7 mouse cellular contexts compared by ENCODE assay signal in genomic region chr6:30307691-30308090, GRCm38 (mm10). TPM values are rescaled to one million over a fixed set of nuclear protein-coding genes. Genes with fewer than 3 reads are reported as not detected.
DNase-seq lines count a peak whose midpoint lies in the region; ATAC-seq and TF ChIP-seq lines count a peak whose summit lies in the region.

No protein-coding gene starts in this region.

- peak overlapping the region; percentile 60 for H3K27ac ChIP-seq in bone marrow, adult 2 months (ENCODE audit: control insufficient read depth, insufficient read depth, low read depth, low read length, poor library complexity)

- peaks cover 3% of the 10 kb centered on the region; the same call in 1 of the 2 replicates for H3K4me1 ChIP-seq in bone marrow, adult 2 months (ENCODE audit: control insufficient read depth, insufficient read depth, low read length)

- no peak for TF ChIP-seq POLR2A in bone marrow, adult 2 months (IDR thresholded peaks at IDR 0.05; ENCODE audit: borderline replicate concordance, control insufficient read depth, low read depth, low read length)

- WGBS in bone marrow, adult 2 months = 30% methylated on average over 9 of the region's 9 CpGs

- intact Hi-C loops in heart, postnatal 14 days (cut with DNase I) = no loop called here
- intact Hi-C loops in left cerebral cortex, postnatal 25 days (cut with DNase I) = no loop called here

- DNase-seq in MN1 (ENCODE audit: low spot score) = peak; percentile 28
- DNase-seq in heart, postnatal 14 days = peak; percentile 25 to 27
- DNase-seq in lung, postnatal 10 days = peak; percentile 49
- no peak for DNase-seq in frontal cortex, postnatal 10 days (ENCODE audit: low spot score in 2 of 2)
- no peak for DNase-seq in left cerebral cortex, postnatal 25 days (ENCODE audit: low spot score in 2 of 2)

- no peak for TF ChIP-seq CTCF in bone marrow, adult 2 months (IDR thresholded peaks at IDR 0.05; ENCODE audit: control insufficient read depth, insufficient read depth, low read length)

- no peak overlapping the region for H3K4me3 ChIP-seq in bone marrow, adult 2 months (replicated peaks; ENCODE audit: control insufficient read depth, low read depth, low read length)

- no peak for ATAC-seq in activated CD4-positive, CD25-positive, alpha-beta regulatory T cell, adult 4 months

RNA-seq across cellular contexts. Expression of gene Ube2h, which starts 3.4 kb away (rescaled TPM):
- 35.1 and 44.9 TPM in 2 replicates for polyA plus RNA-seq in bone marrow, adult 2 months (2011; ENCODE audit: insufficient read depth, insufficient read length, low replicate concordance, missing spikeins)
- 10 to 100 TPM; 82.5 to 86.3 TPM for total RNA-seq in heart, postnatal 14 days (2021)
- polyA plus RNA-seq in activated CD4-positive, CD25-positive, alpha-beta regulatory T cell, adult 4 months (2017; shearing (Covaris generic)) = 100 to 1,000 TPM; 117 to 152 TPM
- total RNA-seq in left cerebral cortex, postnatal 25 days (2021) = 10 to 100 TPM; 90.5 to 94.2 TPM

Comparison
In these comparisons a context has a peak if more than half of its experiments do, and no peak if none do; other contexts are left out.
1. DNase-seq: peak in MN1 (single experiment), heart, postnatal 14 days (2 of 2) and lung, postnatal 10 days (single experiment); none in frontal cortex, postnatal 10 days (0 of 2) and left cerebral cortex, postnatal 25 days (0 of 2).